Mouse (Mus musculus): Measurements from ENCODE around the gene 4933434E20Rik.

4933434E20Rik gene

DNA sequence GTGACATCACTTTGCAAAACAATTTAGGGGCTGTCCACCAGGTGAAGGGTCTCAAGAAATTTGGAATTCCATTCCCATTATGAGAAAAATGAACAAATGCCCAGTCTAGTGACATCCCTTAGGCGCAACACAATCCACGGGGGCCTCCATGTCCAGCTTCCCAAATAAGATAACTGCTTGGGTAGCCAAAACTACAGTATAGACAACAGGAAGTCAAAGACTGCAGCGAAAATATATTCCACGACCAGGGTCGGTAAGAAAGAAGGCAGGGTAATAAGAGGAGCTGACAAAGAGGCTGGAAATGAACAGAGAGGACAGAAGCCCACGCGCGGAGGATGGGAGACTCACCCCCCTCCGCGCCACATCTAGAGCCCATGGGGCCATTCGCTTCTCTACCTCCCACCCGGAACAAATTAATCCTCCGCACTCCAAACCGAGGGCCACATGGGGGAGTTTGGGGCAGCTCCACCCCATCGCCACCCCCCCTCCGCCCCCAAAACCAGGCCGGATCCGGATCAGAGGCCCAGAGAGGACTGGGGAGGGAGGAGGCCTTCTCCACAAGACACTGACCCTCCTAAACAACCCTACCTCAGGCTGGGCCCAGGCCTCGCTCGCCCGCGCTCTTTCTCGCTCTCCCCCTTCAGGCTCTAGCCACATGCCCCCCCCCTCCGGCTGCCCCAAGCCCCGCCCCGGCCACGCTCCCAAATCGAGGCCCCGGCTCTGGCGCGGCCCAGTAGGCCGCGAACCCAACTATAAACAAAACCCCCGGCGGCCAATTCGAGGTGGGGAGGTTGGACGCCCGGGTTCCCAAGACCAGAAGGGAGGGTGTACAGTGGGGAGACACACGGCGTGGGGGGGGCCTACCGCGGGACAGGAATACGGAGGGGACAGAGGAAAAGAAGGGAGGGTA is at the start of gene 4933434E20Rik:
TSS of gene 4933434E20Rik (plus strand) at position 196 of the 910 bp plus-strand sequence.
- peak; percentile 63 for DNase-seq (ENCODE audit: low spot score in 2 of 2)

DNA sequence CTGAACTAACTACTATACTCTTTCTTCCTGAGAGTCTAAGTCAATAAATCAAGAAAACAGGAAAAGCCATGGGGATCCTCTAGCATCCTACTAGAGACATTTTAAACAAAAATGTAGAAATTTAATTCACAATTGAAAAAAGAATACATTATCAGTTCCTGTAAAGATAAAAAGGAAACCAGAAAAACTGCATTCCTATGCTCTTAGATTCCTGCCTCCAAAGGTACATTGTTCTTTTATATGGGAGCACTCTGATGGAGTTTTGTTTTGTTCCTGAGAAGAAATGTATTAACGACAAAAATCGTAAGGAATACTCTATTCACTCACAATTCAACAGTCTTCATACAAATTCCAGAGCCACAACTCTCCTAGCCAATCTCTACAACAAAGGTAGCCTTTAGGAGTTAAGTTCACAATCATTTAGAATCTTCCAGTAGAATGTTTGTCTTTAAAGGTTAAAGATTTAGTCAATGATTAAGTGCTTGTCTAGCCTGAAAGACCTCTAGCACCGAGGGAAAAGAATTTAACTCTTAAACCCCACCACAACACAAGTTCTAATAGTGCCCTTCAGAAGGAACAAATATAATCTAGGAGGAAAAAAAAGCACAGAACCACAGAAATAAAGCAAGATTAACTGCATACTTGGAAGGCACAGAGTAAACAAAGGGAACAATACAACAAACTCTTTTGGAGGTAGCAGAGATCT is 47.2 kb upstream of the 4933434E20Rik start:
- no peak for DNase-seq (ENCODE audit: low spot score in 2 of 2)

DNA sequence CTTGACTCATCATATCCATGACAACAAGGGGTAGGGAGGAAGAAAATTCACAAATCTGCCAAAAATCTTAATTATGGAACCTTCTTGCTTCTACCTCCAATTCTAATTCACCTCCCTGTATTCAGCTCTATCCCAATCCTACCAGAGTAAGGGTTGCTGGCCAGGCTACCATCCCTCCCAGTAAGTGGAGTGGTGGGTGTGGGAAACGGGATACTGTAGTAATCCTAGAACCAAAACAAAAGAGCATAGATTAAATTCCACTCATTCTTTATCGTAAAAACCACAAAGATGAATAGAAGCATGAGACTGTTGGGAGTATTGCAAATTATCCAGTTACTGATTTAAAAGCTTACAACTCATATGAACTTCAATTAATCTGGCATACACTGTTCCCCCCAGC is 41.1 kb upstream of the 4933434E20Rik start:
- no peak for DNase-seq (ENCODE audit: low spot score in 2 of 2)

DNA sequence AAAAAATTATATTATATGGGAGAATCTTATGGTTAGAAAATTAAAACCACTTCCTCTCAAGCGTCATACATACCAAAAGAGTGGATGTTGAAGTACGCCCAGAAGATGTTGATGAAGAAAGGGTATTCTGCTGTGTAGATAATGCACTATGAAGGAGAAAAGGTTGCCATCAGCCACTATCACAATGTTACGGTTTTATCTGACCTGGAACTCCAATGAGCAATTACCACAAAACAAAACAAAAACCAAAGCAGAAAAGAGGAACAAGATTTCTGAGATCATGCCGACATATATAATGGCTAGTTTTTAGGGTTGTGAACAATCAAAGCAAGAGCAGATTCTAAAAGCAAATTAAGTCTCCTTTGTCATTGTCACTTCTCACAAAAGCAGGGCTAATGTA is 34.8 kb upstream of the 4933434E20Rik start:
- no peak for DNase-seq (ENCODE audit: low spot score in 2 of 2)

DNA sequence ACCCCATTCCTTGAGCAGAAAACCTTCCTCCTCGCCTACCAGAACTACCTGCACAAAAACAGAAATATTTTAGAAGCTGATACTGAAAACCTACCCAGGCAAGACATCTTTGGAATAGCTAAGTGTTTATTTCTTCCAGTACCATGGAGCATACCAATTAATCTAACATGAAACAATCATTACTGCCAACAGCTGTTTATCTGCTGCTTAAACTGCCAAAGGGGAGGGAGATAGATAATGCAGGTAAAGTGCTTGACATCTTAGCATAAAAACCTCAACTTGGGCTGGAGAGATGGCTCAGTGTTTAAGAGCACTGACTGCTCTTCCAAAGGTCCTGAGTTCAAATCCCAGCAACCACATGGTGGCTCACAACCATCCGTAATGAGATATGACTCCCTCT is 16.8 kb upstream of the 4933434E20Rik start:
- DNase-seq (ENCODE audit: low spot score in 2 of 2), result no peak

DNA sequence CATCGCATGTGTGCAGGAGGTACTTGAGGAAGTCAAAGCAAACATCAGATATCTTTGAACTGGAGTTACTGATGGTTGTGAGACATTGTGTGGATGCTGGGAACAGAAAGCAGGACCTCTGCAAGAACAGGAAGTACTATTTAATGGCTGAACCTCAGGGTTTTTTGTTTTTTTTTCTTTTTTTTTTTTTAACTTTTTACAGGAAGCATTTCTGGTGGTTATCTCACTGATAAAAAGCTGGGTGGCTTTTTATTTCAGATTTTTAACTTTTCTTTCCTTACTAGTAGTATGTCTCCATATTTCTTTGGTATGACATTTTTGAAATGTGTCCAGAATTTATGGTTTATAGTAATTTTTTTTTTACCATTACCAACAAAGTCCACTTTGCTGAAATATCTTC is 15.2 kb upstream of the 4933434E20Rik start:
- DNase-seq (ENCODE audit: low spot score in 2 of 2), result no peak

DNA sequence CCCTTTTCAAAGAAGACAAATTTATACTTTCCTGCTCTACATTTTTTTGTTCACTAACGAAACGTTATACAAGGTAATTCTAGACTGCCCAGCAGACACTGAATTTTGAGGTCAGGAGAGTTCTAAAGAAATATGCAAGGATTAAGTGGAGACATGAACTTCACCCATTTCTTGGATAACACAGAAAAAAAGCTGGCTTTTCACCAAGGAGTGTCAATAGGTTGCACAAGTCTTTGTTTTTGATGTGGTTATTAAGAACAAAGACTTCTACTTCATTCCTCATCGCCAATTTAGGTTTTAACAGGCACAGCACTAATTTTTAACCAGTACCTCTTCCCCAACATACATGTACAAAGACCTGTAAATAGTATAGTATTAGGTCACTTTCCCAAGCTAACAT is 1.7 kb upstream of the 4933434E20Rik start:
- no peak for DNase-seq (ENCODE audit: low spot score in 2 of 2)

DNA sequence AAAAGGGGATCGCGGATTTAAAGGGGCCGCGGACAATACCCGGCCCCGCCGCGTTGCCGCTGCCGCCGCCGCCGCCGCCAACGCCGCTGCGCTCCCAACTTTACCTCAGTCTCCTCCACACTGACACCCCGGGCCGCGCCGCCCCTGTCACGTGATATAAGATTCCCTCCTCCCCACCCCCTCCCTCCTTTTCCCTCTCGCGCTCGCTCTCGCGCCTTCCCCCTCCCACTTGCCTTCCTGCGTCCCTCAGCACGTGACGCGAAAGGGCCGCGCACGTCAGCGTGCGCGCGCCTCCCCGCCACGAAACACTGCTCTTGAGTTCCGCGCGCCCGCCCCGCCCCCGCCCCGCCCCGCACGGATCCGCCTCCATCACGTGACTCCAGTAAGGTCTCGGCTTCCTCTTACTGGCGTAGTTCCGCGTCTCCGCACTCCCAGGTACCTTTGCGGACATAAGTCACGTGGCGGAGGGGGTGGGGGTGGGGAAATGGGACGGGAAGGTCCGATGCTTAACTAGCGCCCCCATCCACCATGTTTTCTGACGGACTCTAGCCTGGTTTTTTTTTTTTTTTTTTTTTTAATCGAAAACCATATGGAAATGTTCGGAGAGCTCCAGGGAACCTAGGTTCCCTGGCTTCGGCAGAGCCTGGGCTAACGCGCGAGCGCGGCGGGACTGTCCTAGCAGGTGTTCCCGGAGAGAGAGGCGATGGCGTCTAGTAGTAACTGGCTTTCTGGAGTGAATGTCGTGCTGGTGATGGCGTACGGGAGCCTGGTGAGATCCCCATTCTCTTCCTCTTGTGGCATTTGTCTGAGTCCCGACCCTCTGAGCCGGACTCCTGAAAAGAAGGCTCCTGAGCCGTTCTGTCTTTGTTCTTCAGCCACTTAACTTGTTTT is 1.2 kb downstream of the 4933434E20Rik start, which contains the start of gene Ubap2l:
TSS of gene Ubap2l (minus strand) at position 278 of the 891 bp plus-strand sequence.
- DNase-seq (ENCODE audit: low spot score in 2 of 2), result peak; percentile 97

DNA sequence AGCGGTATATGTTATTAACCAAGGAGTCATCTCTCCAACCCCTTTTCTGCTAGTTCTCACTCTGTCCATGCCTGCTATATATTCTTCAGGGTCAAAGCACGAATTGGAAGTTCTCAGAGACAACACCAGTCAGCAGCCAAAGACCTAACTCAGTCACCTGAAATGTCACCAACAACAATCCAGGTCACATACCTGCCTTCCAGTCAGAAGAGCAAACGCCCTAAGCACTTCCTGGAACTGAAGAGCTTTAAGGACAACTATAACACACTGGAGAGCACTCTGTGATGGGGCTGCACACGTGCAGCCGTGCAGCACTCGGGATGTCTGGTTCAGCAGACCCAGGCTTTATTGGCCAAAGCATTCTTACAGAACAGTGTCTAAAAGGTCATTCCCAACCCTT is 10.1 kb downstream of the 4933434E20Rik start:
- DNase-seq (ENCODE audit: low spot score in 2 of 2), result no peak

DNA sequence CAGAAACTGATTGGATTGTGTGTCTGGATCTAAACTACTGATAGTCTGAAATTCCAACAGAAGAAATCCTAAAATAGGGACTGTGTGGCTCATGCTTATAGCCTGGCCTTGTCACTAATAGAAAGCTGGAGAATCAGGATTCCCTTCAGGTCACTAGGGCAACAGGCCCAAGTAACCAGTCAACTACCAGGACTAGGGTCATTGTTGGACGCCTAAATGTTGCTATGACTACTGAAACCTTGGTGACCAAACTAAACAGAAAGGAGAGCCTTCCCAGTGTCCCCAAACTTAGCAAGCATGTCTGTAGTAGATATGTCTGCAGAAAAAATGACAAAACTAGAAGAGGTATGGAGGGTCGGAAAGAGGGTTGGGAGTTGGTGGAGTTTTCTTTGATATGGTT is 11.1 kb downstream of the 4933434E20Rik start:
- no peak for DNase-seq (ENCODE audit: low spot score in 2 of 2)

DNA sequence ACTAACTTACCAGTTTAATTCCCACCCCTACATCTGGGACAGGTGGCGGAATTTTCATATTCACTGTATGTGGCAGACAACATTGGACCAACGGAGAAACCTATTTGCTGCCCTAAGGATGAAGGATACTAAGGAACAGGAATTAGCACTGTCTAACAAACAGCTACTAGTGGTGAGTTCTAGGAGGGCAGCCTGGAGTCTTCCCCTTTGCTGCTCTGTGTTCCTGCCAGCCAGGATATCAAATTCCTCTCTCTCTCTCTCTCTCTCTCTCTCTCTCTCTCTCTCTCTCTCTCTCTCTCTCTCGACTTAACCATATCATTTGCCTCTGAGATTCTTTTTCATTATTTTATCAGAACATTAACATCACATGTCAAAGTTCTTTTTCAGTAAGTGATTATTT is 12.9 kb downstream of the 4933434E20Rik start:
- no peak for DNase-seq (ENCODE audit: low spot score in 2 of 2)

DNA sequence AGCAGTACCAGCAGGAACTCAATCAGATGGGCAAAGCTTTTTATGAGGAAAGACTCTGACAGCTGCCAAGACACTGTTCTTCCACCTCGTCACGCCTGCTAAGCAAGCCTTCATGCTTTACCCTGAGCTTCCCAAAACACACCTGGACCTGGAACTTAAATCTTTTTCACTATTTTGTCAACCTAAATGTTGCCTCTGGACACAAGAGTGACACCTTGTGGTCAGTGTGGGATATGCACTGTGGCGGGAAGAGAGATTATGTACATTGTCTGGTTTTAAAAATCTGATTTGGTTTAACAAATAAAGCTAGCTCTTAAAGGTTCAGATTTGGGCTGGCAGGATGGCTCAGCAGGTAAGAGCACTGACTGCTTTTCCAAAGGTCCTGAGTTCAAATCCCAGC is 14.1 kb downstream of the 4933434E20Rik start:
- DNase-seq (ENCODE audit: low spot score in 2 of 2), result no peak

DNA sequence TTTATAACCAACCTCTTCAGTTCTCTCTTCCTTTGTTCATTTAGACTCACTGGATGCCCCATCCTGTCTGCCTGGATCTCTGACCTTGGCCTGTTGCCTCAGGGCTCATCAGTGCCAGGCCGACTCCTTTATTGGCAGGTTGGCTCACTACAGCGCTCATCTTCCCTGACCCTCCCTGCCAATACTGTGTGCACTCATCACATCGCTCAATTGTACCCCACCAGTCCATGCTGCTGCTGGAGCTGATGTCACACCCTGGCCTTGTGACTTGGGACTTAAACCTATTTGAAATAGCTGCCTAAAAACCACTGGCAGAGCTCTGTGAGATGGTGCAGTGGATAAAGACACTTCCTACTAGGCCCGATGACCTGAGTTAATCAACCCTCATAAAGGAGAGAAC is 16.4 kb downstream of the 4933434E20Rik start:
- DNase-seq (ENCODE audit: low spot score in 2 of 2), result no peak

DNA sequence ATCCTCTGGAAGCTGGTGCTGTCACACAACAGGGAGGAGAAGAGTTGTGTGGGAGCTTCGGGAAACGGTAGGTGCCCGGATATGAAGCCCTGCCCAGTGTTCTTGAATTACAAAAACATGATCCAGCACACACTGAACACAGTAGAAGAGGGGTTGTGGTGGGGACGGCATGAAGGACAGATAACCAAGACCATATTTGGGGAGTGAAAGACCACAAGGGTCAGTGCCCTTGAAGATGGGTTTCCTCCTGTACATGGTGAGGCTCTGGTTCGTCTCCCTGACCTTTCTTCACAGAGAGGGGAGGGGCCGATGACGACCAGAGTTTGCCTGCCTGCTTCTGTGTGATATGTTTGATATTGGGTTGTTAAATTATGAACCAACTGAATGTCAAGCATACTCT is 18.3 kb downstream of the 4933434E20Rik start:
- no peak for DNase-seq (ENCODE audit: low spot score in 2 of 2)

DNA sequence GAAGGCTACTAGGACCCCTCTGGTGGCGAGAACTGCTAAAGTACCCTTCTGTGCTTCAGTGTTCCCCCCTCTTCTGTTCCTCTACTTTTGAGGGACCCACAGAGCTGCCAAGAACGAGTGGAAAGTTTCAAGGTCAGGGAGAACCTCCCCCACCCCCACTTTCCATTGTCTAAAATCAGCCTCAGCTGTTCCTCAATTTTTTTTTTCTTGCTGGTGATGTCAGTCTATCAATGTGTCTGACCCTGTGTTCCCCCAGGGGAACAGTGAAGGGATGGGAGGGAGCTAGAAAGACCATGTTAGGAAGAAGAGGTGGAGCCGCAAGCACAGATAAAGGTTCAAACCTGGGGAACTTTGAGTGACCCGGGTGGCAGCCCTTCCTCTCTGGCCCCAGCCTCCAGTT is 20.9 kb downstream of the 4933434E20Rik start, which contains the start of gene Tpm3:
TSS of gene Tpm3 (plus strand) at position 356 of the 400 bp plus-strand sequence.
- no peak for DNase-seq (ENCODE audit: low spot score in 2 of 2)

DNA sequence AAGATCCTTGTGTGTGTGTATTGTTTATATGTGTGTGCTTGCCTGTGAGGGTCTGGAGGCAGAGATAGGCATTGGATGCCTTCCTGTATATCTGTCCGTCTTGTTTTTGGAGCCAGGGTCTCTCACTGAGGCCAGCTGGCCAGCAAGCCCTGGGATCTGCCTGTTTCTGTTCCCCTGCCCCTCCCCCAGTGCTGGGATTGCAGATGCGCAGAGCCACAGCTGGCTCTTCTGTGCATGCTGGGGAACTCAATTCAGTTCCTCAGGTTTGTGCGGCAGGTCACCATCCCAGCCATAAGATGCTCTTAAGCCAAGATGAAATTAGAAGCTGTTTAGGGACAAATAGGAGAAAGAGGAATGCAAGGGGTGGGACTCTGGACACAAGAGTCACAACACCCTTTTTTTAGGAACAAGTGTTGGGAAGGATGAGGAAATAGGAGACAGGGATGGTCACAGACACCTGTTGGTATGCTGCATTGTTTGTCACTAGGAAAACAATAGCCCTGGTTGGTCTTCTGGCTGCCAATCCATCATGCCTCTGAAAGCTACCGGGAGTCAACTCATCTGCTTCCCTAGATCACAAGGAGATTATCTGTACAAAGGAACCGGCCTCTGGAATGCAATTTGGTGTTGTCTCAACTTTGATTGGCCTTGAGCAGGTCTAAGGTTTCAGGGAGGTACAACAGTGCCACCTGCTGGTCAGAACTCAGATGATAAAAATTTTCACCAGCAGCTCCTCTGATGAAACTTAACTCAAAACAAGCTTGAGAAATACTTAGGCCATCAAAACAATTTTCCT is 25.7 kb downstream of the 4933434E20Rik start:
- DNase-seq (ENCODE audit: low spot score in 2 of 2), result peak; percentile 85 to 87

DNA sequence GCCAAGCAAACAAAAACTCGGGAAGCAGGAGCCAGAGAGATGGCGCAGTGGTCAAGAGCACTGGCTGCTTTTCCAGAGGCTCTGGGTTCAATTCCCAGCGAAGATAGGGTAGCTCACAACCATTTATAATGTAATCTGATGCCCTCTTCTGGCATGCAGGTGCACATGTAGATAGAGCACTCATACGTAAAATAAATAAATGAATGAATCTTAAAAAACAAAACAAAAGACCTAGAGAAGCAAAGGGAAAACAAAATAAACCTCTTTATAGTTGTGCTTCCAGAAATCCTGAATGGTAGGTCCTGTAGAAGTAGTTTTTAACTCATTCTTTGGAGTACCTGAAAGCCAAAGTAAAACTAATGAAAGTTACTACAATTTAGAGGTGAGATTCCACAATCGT is 26.8 kb downstream of the 4933434E20Rik start:
- DNase-seq (ENCODE audit: low spot score in 2 of 2), result no peak

DNA sequence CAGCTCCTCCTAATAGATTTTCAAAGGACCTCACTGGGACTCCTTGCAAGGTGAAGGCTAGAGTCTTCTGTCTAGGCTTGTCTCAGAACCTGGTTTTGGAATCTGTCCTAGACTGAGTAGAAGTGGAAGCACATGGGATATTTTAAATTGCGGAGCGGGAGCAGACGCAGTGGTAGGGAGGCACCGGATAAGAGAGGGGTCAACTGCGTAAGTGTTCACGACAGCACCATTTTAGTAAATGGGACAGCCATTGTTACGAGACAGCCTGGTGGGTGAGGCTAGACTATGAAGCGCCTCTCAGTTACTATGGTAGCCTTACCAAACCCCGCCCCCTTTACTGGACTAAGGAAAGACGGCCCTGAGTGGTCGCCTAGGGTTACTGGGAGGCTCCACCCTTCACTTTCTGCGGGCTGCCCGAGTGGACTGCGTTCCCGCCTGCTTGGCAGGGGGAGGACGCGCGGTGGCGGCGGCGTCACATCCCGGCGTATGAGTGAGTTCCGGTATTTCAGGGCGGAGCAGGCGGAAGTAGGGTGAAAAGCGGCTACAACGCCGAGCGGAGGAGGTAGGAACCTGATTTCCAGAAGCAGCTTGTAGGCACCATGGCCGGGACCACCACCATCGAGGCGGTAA is 27.8 kb downstream of the 4933434E20Rik start:
- peak; percentile 95 to 96 for DNase-seq (ENCODE audit: low spot score in 2 of 2)

DNA sequence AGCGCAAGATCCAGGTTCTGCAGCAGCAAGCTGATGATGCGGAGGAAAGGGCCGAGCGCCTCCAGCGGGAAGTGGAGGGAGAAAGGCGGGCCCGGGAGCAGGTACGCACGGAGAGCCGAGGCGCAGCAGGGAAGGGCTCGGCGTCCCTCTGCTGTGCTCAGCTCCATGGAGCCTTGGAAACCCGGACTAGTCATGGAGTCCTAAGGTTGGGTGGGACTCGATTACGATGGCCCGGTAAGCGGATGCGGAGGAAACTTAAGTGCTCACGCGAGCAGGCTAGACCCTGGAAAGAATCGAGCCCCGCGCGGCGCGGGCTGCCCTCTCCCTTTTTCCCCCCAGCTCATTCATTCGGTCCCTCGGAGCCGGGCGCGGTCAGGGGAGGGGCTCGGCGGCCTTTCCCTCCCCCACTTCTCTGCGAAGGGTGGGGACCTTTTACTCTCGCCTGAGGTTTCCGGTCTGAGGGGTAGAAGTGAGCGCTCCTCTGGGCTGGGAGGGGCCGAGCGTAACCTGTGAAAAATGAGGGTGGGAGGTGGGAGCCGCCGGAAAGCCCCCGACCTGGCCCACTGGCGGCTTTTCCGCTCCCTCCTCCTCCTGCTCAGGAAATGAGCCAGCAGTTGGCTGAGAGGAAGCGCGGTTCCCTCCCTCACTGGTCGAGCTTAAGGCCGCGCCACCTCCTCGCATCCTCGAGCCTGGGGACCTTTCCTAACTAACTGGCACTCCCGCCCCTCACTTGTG is 28.5 kb downstream of the 4933434E20Rik start:
- DNase-seq (ENCODE audit: low spot score in 2 of 2), result peak; percentile 76 to 79

DNA sequence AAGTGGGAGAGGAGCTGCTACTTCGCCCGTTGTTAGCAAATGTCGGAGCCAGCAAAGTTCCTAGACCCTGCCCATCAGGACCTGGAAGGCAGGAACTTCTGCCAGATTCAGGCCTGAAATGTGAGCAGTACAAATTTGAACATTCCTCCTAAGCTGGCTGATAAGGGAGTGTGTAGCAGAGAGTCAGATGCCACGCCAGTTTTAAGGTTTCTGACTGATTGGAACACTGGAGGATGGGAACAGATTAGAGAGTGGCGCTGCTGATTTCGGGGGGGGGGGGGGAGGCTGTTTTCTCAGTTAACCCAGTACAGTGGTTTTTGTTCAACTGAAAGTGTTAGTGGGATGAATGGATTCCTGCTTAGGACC is 29.0 kb downstream of the 4933434E20Rik start:
- no peak for DNase-seq (ENCODE audit: low spot score in 2 of 2)
